Mouse (Mus musculus): ENCODE data around the gene Adamts18.
A peak's percentile ranks its signal among the peaks of the same experiment; 100 is the strongest.

The Adamts18 gene

DNA sequence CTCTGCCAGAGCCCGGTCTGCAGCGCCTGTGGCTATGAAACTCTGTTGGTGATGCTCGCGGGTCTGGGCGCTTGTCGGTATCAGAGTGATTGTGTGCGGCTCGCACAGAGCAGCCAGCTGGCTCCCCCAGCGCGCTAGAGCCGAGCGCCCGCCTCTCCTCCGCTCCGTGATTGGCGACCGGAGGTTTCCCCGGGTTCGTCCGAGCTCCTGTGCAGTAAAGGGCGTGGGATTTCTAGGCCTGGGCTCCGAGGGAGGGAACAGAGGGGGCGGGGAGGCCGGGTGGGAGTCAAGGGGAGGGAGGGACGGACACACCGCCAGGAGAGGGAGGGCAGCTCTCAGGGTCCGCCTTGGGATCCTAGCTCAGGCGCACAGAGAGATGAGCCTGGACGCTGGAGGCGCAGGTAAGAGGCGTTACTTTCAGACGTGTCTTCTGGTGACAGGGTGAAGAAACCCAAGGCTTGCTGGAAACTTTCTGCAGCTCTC lies at the start of gene Adamts18:
Gene Adamts18, minus strand, starts transcription at position 86 of the 483 bp plus-strand sequence.
- DNase-seq: peak; percentile 68

DNA sequence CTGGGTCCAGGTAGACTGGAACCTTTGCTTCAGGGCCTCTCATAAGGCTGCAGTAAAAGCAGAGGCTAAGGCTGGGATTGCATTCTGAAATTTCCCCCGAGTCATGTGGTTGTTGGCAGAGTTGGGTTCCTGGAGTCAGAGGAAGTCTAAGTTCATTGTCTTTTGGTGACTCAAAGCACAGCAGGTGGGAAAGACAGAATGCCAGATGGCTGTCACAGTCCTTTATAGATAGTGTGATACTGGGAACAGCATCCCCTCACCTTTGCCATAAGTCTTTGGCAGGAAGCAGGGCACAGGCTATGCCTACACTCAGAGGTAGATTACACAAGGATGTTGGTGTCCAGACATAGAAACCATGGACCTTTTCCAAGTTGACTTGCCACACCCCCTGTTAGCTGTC lies 47.9 kb upstream of the Adamts18 start:
- DNase-seq: peak; percentile 37

DNA sequence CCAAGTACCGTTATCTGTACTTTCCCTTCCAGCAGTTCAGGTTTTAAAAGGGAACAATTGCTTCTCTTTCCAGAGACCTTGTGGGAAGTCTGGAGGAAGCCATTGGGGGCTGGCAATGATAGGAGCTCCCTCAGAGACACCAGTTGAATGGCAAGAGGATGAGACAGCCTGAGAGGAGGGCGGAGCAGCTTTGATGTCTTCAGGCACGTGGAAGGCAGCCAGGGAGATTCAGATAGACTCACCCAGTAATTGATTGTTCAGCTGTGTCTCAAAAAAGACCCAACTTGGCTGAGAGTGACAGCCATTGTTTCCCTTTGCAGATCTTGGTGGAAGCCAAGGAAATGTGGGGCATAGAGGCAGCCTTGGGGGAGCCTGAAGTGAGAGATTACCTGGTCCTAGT lies 42.8 kb upstream of the Adamts18 start:
- DNase-seq: no peak

DNA sequence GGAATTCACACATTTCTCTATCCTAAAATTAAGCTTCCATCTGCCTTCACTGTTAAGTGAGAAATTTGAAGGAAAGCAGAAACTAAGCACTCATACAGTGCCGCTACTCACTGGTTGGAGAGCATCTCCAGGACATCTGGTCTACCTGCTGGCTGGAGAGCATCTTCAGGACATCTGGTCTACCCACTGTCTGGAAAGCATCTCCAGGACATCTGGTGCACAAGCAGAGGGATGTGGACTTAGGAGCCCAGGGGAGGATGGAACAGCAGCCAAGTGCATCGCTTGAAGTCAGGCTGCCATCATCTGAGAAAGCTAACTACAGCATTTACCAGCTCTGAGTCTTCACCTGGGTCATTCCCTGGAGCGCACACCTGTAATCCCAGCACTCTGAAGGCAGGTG lies 38.0 kb upstream of the Adamts18 start:
- DNase-seq: no peak

DNA sequence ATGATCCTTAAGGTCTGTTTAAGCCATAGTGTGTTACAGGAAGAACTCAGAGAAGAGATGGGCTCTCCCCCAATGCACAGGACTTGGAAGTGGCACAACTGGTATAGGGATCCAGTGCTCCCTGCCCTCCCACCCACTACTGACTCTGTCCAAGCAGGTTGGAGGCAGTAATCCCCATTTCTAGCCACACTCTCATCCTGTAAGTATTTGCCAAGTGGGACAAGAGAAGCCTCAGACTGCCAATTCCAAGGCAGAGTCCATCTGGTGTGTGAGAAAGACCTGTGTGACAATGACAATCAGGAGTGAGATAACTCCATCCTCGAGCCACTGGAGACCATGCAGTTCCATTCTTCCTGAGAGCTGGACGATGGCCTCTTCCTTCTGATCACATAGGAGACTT lies 36.6 kb upstream of the Adamts18 start:
- DNase-seq: peak; percentile 77

DNA sequence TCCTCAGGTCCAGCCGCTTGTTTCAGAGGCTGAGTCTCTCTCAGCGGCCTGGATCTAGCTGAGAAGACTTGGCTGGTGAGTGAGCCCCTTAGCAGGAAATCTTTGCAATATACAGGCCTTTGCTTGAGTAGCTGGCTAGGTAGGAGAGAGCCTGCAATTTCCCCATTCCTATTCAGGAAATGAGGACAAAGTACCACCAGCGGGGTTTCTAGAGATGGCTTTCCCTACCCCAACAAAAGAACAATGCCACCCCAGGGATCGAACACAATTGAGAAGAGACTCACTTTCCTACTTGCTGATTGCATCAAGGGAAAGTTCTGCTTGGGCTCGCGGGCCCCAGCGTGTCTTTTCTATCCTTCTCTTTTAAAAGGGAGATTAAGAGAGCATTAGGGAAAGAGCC lies 35.5 kb upstream of the Adamts18 start:
- no peak for DNase-seq

DNA sequence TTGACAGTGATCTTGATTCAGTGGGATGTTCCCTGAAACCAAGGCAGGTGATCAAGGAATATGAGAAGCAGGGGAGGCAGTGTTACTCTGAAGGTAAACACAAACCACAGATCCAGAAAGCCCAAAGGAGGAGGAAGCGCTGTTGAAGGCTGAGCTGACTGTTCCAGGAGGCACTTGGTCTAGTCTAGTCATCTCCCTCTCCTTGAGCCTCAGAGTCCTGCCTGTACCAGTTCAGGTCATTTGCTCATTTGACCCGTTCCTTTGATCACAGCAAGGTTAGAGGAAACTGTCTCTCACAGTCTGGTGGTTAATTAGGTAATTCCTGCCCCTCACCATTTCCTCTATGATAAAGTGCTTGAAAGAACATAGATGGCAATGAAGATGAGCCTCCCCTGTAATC lies 34.0 kb upstream of the Adamts18 start:
- no peak for DNase-seq

DNA sequence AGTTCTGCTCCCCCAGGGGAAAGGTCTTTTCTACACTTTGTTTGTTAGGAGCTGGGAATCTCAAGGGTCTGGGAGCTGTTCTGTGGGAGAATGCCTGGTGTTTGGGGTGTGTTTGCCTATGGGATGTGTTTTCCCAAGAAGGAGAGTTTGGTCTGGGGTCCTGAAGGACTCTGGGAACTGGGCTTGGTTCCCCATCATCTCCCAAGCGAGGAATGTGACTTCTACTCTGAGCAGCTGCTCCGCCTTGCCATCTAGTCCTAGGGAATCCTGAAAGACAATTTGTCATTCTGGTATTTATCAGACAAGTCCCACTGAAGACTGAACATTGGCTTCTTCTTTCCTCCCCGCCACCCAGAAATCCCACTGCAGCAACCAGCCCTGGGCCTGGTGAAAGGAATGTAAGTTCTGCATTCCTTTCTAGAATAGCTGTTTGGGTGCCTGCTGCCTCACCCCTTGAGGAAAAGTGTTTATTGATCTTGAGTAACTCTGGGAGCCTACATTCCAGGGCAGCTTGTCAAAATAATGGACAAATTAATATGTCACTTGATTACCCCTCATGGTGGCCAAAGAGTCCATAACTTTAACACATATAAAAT lies 30.0 kb upstream of the Adamts18 start:
- DNase-seq: no peak

DNA sequence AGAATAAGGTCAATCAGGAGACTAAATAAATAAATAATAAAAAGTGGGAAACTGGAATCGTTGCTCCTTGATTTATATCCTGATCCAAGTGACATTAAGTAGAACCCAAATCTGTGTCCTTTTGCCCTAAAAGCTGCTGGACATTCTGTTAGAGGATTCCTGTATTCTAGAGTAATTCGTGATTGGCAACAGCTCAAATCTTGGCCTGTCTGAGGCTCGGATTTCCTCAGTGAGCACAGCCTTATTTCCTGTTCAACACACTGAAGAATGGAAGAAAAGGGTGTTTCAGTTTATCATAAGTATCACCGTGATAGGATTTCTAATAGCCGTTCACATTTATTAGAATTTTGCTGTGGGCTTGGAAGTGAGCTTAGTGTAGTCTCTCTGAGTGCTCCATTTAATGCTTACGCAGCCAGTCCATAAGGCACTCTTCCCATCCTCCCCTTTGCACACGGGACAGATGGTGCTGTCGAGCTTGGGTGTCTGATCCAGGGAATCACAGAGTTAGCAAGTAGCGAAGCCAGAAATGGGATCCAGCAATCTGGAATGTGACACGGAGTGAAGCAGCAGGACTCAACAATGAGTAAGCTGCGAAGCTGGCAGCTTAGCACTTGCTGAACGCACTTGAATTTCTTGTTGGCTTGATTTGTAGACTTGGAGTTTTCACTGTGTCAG lies 25.0 kb upstream of the Adamts18 start:
- DNase-seq: peak; percentile 85

DNA sequence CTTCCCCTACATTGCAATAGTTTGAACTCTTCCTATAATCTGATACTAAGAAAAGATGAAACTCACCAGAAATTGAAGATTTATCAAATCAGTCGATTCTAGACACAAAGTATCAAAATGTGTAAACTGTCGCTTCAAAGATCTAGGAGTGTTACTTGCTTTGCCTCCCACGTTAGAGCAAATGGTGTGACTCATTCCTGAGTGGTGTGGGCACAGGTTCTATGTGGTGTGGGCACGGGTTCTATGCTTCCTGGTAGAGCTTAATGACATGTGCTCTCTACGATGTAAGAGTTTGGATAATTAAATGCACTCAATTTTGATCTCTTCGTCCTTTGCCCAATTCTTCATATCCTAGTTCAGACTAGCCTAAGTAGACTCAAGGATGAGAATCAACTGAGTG lies 23.9 kb upstream of the Adamts18 start:
- no peak for DNase-seq

DNA sequence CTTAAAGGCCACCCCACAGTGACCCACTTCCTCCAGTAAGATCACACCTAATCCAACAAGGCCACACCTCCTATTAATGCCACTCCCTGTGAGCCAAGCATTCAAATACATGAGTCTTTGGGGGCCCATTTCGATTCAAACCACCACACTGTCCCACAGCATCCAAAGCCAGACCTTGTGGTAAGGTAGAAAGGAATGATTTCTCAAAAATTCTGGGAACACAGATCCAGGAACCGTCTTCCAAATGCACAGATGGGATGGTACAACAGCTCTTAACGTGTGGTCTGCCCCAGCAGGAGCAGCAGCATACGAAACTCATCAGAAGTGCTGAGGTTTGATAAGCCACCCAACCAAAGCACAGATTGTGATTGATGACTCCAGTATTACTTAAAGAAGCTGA lies 18.0 kb upstream of the Adamts18 start:
- DNase-seq: peak; percentile 41

DNA sequence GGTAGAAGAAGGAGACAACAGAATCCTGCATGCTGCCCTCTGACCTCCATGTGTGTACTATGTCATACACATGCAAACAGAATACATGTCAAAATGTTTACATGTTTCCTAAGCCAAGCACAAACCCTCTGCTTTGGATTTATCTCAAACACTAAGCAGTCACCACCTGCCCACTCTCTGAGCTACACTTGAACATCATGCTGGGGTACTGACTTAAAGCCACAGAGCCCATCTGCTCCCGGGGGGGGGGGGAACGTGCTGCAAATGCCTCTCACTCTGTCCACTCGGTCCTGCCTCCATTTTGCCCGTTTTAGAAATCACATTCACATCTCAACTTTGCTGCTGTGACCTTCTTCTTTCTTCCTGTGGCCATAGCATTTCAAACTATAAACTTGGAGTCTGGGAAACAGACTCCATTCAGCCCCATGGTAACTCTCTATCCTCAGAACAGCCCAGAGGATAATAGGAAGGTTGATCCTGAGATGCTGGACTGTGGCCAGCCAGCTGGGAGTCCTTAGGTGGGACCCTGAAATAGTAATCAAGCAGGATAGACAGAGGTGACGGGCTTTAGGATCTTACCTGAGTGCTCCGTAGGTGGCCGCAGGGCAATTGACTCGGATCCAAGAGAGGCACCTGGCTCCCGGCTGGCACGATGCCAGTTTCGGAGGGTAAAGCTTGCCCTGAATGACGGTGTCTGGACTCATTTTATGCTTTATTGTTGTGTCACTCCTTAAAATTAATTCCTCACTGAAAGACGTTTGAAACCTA lies 17.0 kb upstream of the Adamts18 start:
- peak; percentile 85 for DNase-seq

DNA sequence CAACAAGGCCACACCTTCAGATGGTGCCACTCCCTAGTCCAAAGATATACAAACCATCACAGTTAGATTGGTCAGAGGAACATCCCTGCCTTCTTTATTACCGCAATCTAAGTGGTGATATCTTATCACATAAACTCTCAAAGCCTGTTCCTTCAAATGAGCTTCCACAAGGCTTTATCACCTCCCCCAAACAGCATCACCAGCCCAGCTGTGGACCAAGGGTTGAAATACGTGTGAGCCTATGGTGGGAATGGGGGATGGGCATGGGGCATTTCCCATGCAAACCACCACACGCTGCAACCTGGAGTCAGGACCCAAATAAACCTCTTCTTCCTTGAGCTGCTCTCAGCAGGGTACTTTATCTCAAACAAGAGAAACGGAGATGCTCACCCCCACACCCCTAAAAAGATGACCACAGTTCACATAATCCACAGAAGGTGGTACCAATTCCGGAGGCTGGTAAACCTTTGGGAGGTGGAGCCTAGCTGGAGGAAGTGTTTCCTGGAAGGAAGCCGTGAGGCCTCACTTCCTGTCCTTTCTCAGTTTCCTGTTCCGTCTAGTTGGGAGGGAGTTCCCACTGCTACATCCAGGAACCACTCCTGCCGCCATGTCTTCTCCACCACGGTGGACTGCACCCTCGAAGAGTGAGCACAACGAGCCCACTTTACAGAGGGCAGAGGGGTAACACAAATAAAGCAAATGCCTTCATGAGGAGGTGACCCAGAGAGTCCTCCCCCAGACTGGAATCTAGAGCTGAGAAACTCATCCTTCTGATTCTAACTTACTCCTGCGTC lies 11.5 kb upstream of the Adamts18 start:
- DNase-seq: no peak

DNA sequence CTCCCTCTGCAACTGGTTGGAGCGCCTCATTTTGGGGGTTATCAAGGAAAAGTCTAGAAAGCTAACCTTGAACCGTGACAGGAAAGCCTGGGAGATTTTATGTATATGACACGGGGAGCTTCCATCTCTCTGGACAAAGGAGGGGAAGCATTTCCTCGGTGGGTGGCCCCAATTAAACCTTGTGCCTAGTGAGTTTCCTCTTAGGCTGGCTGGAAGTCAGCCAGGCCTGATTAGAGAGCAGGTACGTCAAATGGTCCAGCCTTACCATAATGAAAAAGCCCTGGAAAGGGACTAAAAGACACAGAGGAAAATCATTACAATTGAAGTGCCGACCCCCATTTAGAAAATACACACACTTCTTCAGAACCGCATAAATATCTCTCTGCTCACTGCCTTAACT lies 10.3 kb upstream of the Adamts18 start:
- no peak for DNase-seq

DNA sequence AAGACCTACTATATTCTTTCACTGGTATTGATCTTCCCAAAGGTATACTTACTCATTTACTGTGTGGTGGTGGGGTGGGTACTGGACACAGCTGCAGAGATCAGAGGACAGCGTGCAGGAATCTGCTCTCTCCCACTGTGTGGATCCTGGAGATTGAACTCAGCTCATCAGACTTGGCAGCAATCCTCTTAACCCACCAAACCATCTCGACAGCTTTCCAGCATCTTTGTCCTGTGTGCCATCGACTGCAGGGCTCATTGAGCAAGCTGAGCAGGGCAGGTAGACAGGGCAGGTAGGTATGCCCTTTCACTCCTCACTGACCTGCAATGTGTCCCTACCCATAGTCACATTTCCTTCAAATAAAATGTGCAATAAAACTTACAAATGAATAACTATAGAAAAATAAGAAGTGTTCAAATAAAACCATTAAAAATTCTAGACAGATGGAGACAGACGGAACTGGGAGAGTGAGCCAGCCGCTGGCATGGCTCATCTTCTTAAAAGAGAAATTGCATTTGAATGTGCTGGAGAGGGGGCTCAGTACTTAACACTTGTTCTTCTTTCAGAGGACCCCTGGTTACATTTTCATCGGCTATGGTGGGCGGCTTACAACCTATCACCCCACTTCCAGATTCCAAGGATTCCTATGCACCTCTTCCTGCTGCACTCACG lies 6.2 kb upstream of the Adamts18 start:
- no peak for DNase-seq

DNA sequence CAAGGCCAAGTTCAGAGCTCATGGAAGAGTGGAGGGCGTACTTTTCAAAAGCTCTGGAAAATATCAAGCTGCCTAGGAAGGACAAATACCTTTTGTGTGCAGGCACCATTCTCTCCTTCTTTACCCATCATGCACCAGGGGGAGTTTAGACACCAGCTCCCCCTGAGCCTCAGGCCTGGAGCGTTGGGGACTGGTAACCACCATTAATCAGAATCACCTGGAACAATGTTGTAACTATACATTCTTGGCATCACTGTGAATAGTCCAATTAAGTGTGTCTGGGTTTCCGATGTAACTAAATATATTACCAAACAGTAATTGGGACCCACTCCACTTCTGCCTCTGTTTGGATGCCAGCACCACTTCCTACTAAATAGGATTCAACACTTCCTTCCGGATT lies 5.2 kb upstream of the Adamts18 start:
- DNase-seq: no peak

DNA sequence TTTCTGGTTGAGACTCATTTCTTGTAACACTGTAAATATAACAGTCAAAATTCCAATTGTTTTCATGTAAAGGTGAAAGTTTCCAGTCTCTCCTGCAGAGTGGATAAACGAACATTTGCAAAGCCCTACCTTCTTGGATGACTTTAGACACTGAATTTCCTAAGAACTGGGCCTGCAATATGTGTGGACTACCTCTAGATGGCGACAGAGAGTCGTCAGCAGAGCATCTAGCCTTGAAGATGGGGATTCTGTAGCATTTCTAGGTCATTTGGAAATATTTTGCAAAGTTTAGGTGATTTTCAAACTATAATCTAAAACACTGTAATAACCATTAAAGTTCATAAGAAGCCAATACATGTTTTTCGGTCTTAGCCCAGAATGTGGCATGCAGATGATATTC lies 3.1 kb upstream of the Adamts18 start:
- DNase-seq: no peak

DNA sequence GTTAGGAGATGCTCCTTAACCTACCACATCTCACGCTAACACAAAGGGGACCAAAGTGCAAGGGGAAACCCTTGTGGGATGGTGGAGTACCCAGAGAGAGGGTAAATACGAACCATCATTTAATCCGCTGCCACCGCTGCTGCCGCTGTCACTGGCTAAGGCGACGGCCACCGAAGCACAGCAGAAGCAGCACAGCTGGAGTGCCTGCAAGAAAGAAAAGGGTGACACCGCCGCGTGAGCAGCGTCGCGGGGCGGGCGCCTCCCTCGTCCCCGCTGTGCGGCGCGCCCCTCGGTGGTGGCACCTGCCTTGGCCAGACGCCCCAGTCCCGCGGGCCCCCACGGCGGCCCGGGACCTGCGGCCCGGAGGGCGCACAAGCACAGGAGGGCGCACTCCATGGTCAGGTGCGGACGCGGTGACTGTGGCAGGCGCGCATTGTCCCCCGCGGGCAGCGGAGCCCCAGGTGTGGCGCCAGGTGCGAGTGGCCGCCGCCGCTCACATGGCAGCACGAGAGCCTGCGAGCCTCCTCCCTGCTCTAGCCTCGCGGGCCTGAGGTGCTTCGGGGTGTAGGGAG lies 371 bp downstream of the Adamts18 start:
- peak; percentile 39 for DNase-seq

DNA sequence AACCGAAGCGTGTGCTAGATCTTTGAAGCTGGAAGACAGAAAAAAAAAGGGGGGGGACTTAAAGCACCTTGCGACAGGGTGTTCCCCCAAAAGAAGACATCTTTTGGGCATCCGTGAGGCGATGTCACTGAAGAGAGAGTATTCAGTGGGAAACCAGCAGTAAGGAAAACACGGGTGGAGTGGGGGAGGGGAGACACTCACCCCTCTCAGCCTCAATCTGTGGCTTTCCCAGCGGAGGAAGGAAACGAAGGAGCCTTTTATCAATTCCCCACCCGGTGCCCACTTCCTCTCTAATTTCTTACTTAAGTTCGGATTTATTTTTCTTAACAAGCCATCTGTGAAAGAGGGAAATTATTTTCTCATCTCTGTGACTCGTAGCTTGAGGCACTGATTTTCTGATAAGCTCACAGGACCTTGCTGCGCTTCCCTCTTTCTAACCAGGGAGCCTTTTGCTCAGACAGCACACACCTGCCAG lies 895 bp downstream of the Adamts18 start:
- peak; percentile 35 for DNase-seq

DNA sequence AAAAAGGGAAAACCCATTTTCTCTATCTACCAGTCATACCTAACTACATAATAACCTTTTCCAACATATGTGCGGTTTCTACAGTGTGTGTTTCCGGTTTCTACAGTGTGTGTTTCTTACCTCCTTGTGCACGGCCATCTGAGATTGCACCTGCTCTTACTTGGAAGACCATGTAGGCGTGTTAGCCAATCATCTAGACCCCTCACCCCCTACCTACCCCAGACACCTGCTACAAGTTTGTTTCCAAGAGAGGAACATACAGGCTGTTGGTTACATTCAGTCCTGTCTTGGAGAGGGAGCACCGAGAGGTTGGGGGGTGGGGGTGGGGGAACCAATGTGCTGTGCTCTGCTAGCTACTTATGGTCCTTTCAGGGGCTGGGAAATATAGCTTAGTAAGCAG lies 1.9 kb downstream of the Adamts18 start:
- DNase-seq: no peak

DNA sequence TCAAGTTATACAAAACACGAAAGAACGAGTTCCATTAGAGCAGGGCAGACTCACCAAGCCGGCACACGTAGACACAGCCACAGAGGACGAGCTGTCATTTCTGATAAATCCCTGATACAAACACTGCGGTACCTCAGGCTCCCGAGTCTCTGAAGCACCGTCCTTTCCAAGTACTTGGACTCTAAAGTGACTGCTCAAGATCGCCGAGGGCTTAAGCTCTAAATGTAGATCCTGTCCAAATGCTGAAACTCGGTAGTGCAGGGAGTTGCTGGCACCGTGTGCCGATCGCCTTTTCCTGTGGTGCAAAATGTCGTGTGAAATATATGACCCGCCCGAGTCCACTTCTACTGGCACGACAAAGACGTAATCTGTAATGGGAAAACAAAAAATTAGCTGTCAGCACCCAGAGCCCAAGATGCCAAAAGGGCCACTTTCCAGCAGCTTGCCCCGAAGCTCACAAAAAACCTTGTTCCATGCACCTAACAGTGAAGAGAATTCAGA lies 3.7 kb downstream of the Adamts18 start:
- DNase-seq: peak; percentile 51

DNA sequence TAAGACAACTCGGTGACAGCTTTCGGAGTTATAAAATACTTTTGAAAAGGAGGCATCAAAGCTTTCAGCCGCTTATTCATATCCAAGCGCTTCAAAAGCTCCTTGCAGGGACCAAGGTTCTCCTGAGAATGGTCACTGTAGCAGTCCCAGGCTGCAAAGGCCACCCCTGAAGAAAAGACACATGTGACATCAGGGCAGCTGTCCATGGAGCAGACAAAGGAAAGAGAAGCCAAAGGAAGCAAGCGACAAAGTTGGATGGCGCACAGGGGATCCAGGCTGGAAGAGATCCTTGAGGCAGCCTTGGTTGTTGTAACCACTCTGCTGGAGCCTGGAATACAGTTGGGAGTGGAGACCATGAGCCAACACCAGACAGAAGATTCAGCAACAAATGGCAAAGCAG lies 10.3 kb downstream of the Adamts18 start:
- peak; percentile 25 for DNase-seq

Data from cerebellum, adult 8-10 months (tissue).